Mouse (Mus musculus): ENCODE data around the gene Celf2. TPM values are rescaled to one million over a fixed set of nuclear protein-coding genes. Genes with fewer than 3 reads are reported as not detected.
A peak's percentile ranks its signal among the peaks of the same experiment; 100 is the strongest.

Celf2 gene
- polyA plus RNA-seq, 1 experiment from 2014 or later, result 13.9 TPM

DNA sequence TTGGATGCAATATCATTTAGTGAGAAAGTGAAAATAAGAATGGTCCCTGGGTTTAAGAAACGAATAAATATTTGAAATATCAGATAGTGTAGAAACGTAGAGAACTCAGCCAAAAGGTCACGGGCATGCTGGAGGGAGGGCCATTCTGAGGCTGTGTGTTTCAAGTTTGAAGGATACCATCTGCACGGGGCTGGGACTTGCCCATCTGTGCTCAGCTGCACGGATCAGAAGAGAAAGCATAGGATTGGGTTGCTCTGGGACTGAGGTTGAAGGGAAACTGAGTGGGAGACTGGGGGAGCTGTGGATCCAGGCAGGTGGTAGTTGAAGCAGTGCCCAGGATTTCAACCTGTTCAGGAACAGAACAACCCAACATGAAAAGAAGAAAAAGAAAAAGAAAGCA is 483.8 kb downstream of the Celf2 start:
- no peaks in the 10 kb centered on the region for H3K9me3 ChIP-seq (replicated peaks; ENCODE audit: low read length)
- H3K4me1 ChIP-seq (replicated peaks; ENCODE audit: insufficient read depth, low read length), result no peaks in the 10 kb centered on the region
- no peak overlapping the region for H3K4me3 ChIP-seq (replicated peaks; ENCODE audit: low read depth, low read length)
- H3K36me3 ChIP-seq (ENCODE audit: insufficient read depth, low read length), result no peaks in the 10 kb centered on the region
- no peaks in the 10 kb centered on the region for H3K27me3 ChIP-seq (ENCODE audit: insufficient read depth, low read length)
- WGBS, result 19% methylated on average over 5 of the region's 5 CpGs
- no peak overlapping the region for H3K9ac ChIP-seq (ENCODE audit: low read depth, low read length)
- no peak for ATAC-seq (replicated peaks; ENCODE audit: low FRiP score, low read depth)
- H3K4me2 ChIP-seq (ENCODE audit: low read length), result 0 out of 2 replicates have a peak overlapping the region, but pooled peaks have one; percentile 0
- TF ChIP-seq CTCF (IDR thresholded peaks at IDR 0.05; ENCODE audit: low read depth), result no peak
- H3K27ac ChIP-seq, result no peak overlapping the region
- peak; percentile 61 for DNase-seq (ENCODE audit: low spot score)

DNA sequence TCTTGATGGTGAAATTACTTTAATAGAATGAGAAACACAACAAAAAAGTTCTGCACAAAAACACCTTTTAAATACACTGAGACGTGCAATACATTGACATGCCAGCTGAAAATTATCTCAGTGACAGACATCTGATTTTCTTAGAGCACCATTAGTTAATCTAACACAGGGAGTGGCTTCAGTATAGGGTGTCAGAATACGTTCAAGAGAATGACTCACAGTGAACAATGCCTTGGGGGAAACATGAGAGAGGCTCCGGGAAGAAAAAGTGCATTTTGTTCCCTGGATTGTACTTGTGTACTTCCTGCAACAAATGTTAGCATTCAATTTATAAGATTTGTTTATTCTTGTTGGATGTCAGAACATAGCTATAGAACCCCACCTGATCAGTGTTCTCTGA is 487.2 kb downstream of the Celf2 start:
- no peak for TF ChIP-seq CTCF (IDR thresholded peaks at IDR 0.05; ENCODE audit: low read depth)
- no peak overlapping the region for H3K4me3 ChIP-seq (replicated peaks; ENCODE audit: low read depth, low read length)
- H3K27ac ChIP-seq, result no peak overlapping the region
- WGBS, result 26% methylated on average over 3 of the region's 3 CpGs
- no peaks in the 10 kb centered on the region for H3K9me3 ChIP-seq (replicated peaks; ENCODE audit: low read length)
- ATAC-seq (replicated peaks; ENCODE audit: low FRiP score, low read depth), result no peak
- no peaks in the 10 kb centered on the region for H3K36me3 ChIP-seq (ENCODE audit: insufficient read depth, low read length)
- H3K9ac ChIP-seq (ENCODE audit: low read depth, low read length), result no peak overlapping the region
- H3K4me2 ChIP-seq (ENCODE audit: low read length), result no peak overlapping the region
- H3K27me3 ChIP-seq (ENCODE audit: insufficient read depth, low read length), result no peaks in the 10 kb centered on the region
- DNase-seq (ENCODE audit: low spot score), result no peak
- H3K4me1 ChIP-seq (replicated peaks; ENCODE audit: insufficient read depth, low read length), result no peaks in the 10 kb centered on the region

DNA sequence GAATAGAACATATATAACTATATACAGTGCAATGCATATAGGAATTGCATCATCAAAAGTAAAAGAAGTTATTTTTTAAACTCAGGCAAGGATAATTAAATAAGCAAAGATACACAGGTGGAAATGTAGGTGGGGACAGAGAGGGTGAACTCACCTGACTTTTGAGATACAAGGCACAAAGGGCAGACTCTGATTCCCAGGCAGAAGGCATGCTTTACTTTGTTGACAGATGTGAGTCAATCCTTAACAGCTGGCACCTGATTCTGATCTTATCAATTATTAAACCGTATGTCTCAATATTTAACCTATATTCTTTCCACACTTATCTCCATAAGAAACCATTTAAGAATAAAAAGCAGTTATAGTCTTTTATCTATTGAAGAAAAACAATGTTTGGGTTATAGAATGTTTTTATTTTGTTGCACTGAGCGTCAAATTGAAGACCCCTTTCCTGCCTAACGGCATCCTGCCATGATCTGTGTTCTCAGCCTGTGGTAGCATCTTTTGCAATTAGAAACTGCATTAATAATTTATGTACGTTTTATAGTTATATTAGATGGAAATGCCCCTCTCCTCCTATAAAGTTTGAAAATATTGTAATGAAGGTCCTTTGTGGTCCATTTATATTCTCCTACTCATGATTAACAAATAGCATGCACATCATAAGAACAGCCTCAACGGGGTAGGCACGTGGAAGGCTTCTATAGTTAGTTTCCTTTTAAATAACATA is 491.8 kb downstream of the Celf2 start:
- DNase-seq (ENCODE audit: low spot score) (no peak), ATAC-seq (replicated peaks; ENCODE audit: low FRiP score, low read depth) (no peak)
- TF ChIP-seq CTCF (IDR thresholded peaks at IDR 0.05; ENCODE audit: low read depth), result no peak
- H3K27me3 ChIP-seq (ENCODE audit: insufficient read depth, low read length), result no peaks in the 10 kb centered on the region
- no peaks in the 10 kb centered on the region for H3K9me3 ChIP-seq (replicated peaks; ENCODE audit: low read length)
- no peak overlapping the region for H3K4me3 ChIP-seq (replicated peaks; ENCODE audit: low read depth, low read length)
- no peak overlapping the region for H3K27ac ChIP-seq
- H3K9ac ChIP-seq (ENCODE audit: low read depth, low read length), result no peak overlapping the region
- H3K4me1 ChIP-seq (replicated peaks; ENCODE audit: insufficient read depth, low read length), result no peaks in the 10 kb centered on the region
- 85% methylated on average over 6 of the region's 6 CpGs for WGBS
- no peak overlapping the region for H3K4me2 ChIP-seq (ENCODE audit: low read length)
- H3K36me3 ChIP-seq (ENCODE audit: insufficient read depth, low read length), result no peaks in the 10 kb centered on the region

- ATAC-seq (replicated peaks; ENCODE audit: low FRiP score, low read depth), result no peak
- no peak for TF ChIP-seq CTCF (IDR thresholded peaks at IDR 0.05; ENCODE audit: low read depth)
- WGBS, result 77% methylated on average over 5 of the region's 5 CpGs
Observed at GRCm38 (mm10) chr2:7013126-7013525, 496.2 kb downstream of the Celf2 start.

GRCm38 (mm10) chr2:7006816-7007215 is 502.5 kb downstream of the Celf2 start:
- no peaks in the 10 kb centered on the region for H3K36me3 ChIP-seq (ENCODE audit: insufficient read depth, low read length)
- no peak for TF ChIP-seq CTCF (IDR thresholded peaks at IDR 0.05; ENCODE audit: low read depth)
- no peaks in the 10 kb centered on the region for H3K9me3 ChIP-seq (replicated peaks; ENCODE audit: low read length)
- 86% methylated on average over 3 of the region's 3 CpGs for WGBS
- H3K4me1 ChIP-seq (replicated peaks; ENCODE audit: insufficient read depth, low read length), result no peaks in the 10 kb centered on the region
- DNase-seq (ENCODE audit: low spot score) (no peak), ATAC-seq (replicated peaks; ENCODE audit: low FRiP score, low read depth) (no peak)
- no peak overlapping the region for H3K4me2 ChIP-seq (ENCODE audit: low read length)
- H3K4me3 ChIP-seq (replicated peaks; ENCODE audit: low read depth, low read length), result no peak overlapping the region
- H3K27me3 ChIP-seq (ENCODE audit: insufficient read depth, low read length), result no peaks in the 10 kb centered on the region
- no peak overlapping the region for H3K9ac ChIP-seq (ENCODE audit: low read depth, low read length)
- H3K27ac ChIP-seq, result no peak overlapping the region

More at GRCm38 (mm10) chr2:7013126-7013525, 496.2 kb downstream of the Celf2 start:
- Histone ChIP-seq H3K4me2 (ENCODE audit: low read length) (no peak overlapping the region), H3K36me3 (ENCODE audit: insufficient read depth, low read length) (no peaks in the 10 kb centered on the region), H3K4me1 (replicated peaks; ENCODE audit: insufficient read depth, low read length) (no peaks in the 10 kb centered on the region), H3K9ac (ENCODE audit: low read depth, low read length) (no peak overlapping the region), H3K9me3 (replicated peaks; ENCODE audit: low read length) (no peaks in the 10 kb centered on the region), H3K27ac (no peak overlapping the region), H3K4me3 (replicated peaks; ENCODE audit: low read depth, low read length) (no peak overlapping the region), H3K27me3 (ENCODE audit: insufficient read depth, low read length) (no peaks in the 10 kb centered on the region)
- no peak for DNase-seq (ENCODE audit: low spot score)

DNA sequence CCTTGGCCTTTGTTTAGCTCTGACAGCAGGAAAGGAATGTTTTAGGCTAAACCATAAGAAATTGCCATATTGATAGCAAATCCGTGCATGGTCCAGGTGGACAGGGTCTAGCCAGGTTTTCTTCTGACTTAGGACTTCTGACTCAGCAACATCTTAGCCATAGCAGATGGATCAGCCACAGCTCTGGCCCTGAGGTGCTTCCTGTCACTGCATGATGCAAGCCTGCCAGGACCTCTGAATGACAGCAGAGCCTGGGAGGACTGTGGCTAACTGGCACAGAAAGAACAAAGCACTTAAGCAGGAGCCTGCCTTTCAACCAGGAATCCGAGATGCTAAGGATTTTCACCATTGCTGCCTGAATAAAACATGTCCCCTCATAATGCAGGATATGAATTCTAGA is 507.4 kb downstream of the Celf2 start:
- no peak for ATAC-seq (replicated peaks; ENCODE audit: low FRiP score, low read depth)
- H3K27me3 ChIP-seq (ENCODE audit: insufficient read depth, low read length), result no peaks in the 10 kb centered on the region
- no peak for TF ChIP-seq CTCF (IDR thresholded peaks at IDR 0.05; ENCODE audit: low read depth)
- no peak overlapping the region for H3K27ac ChIP-seq
- no peaks in the 10 kb centered on the region for H3K4me1 ChIP-seq (replicated peaks; ENCODE audit: insufficient read depth, low read length)
- no peaks in the 10 kb centered on the region for H3K36me3 ChIP-seq (ENCODE audit: insufficient read depth, low read length)
- H3K9me3 ChIP-seq (replicated peaks; ENCODE audit: low read length), result no peaks in the 10 kb centered on the region
- no peak overlapping the region for H3K4me2 ChIP-seq (ENCODE audit: low read length)
- H3K4me3 ChIP-seq (replicated peaks; ENCODE audit: low read depth, low read length), result no peak overlapping the region
- DNase-seq (ENCODE audit: low spot score), result no peak
- WGBS, result 74% methylated on average over 2 of the region's 2 CpGs
- H3K9ac ChIP-seq (ENCODE audit: low read depth, low read length), result no peak overlapping the region

- Histone ChIP-seq H3K4me1 (replicated peaks; ENCODE audit: insufficient read depth, low read length) (no peaks in the 10 kb centered on the region), H3K4me3 (replicated peaks; ENCODE audit: low read depth, low read length) (no peak overlapping the region), H3K36me3 (ENCODE audit: insufficient read depth, low read length) (no peaks in the 10 kb centered on the region), H3K4me2 (ENCODE audit: low read length) (no peak overlapping the region), H3K27me3 (ENCODE audit: insufficient read depth, low read length) (no peaks in the 10 kb centered on the region), H3K9me3 (replicated peaks; ENCODE audit: low read length) (no peaks in the 10 kb centered on the region), H3K27ac (no peak overlapping the region), H3K9ac (ENCODE audit: low read depth, low read length) (no peak overlapping the region)
- DNase-seq (ENCODE audit: low spot score) (no peak), ATAC-seq (replicated peaks; ENCODE audit: low FRiP score, low read depth) (no peak)
- no peak for TF ChIP-seq CTCF (IDR thresholded peaks at IDR 0.05; ENCODE audit: low read depth)
- 89% methylated on average over 5 of the region's 5 CpGs for WGBS
Observed at GRCm38 (mm10) chr2:6991010-6991421, 518.3 kb downstream of the Celf2 start.

Measured in kidney, postnatal 0 days (tissue).